Mouse (Mus musculus) liver, embryonic 13.5 days (tissue): Measurements from ENCODE around the gene Ick. TPM values are rescaled to one million over a fixed set of nuclear protein-coding genes. Genes with fewer than 3 reads are reported as not detected.
A peak's percentile ranks its signal among the peaks of the same experiment; 100 is the strongest.
"Not testable (repeated sequence)": the region's sequence is repeated elsewhere in the genome, so short reads cannot be mapped to it uniquely, and the experiment has no call there.

ENCODE experiments used
- ATAC-seq: fragments of 200-750 bp; cut with Nextera tagmentation; 2 replicates; pipeline ENCODE4 v1.8.0; 2017; ENCODE audit warnings: low read depth, mild to moderate bottlenecking, moderate number of reproducible peaks, moderate library complexity
- DNase-seq: peaks from one replicate; pipeline ENCODE4 v3.0.0; 2022
- H3K27ac ChIP-seq: fragments of 300-500 bp; sonication (generic); 2 replicates; pipeline ENCODE4 v1.5.1; 2015; ENCODE audit warnings: moderate library complexity, mild to moderate bottlenecking, inconsistent platforms
- H3K27me3 ChIP-seq: fragments of 300-500 bp; sonication (generic); 2 replicates; pipeline ENCODE4 v1.6.1; 2015; ENCODE audit warnings: mild to moderate bottlenecking, inconsistent platforms
- H3K36me3 ChIP-seq: fragments of 300-500 bp; sonication (generic); 2 replicates; pipeline ENCODE4 v1.6.1; 2015; ENCODE audit warnings: mild to moderate bottlenecking, inconsistent platforms
- H3K4me1 ChIP-seq: fragments of 300-500 bp; sonication (generic); replicated peaks from 2 replicates; pipeline ENCODE4 v1.6.1; 2015; ENCODE audit warnings: inconsistent platforms
- H3K4me2 ChIP-seq: fragments of 300-500 bp; sonication (generic); 2 replicates; pipeline ENCODE4 v1.6.1; 2015; ENCODE audit warnings: inconsistent platforms, mild to moderate bottlenecking, moderate library complexity
- H3K4me3 ChIP-seq: fragments of 300-500 bp; sonication (generic); replicated peaks from 2 replicates; pipeline ENCODE4 v1.5.1; 2015; ENCODE audit warnings: mild to moderate bottlenecking, inconsistent platforms
- H3K9ac ChIP-seq: fragments of 300-500 bp; sonication (generic); 2 replicates; pipeline ENCODE4 v1.6.1; 2015; ENCODE audit warnings: mild to moderate bottlenecking, inconsistent platforms
- H3K9me3 ChIP-seq: fragments of 300-500 bp; sonication (generic); replicated peaks from 2 replicates; pipeline ENCODE4 v1.6.1; 2016; ENCODE audit warnings: inconsistent platforms
- WGBS: fragments of 180-500 bp; shearing (Covaris S2); methylation state at CpG from one replicate; pipeline ENCODE4 v1.1.7; 2015; ENCODE audit not compliant: insufficient replicate concordance; 5-methylcytosine and 5-hydroxymethylcytosine counted together
- polyA plus RNA-seq: library from polyadenylated mRNA; unstranded; fragments of >200 nt; fragmentation: Nextera tagmentation; extraction: Ambion mirVana; gene quantifications from 2 replicates; pipeline ENCODE4 v1.2.1, GENCODE M21; 2015

Gene Ick
- polyA plus RNA-seq, 1 experiment from 2014 or later, result 4.7 TPM

DNA sequence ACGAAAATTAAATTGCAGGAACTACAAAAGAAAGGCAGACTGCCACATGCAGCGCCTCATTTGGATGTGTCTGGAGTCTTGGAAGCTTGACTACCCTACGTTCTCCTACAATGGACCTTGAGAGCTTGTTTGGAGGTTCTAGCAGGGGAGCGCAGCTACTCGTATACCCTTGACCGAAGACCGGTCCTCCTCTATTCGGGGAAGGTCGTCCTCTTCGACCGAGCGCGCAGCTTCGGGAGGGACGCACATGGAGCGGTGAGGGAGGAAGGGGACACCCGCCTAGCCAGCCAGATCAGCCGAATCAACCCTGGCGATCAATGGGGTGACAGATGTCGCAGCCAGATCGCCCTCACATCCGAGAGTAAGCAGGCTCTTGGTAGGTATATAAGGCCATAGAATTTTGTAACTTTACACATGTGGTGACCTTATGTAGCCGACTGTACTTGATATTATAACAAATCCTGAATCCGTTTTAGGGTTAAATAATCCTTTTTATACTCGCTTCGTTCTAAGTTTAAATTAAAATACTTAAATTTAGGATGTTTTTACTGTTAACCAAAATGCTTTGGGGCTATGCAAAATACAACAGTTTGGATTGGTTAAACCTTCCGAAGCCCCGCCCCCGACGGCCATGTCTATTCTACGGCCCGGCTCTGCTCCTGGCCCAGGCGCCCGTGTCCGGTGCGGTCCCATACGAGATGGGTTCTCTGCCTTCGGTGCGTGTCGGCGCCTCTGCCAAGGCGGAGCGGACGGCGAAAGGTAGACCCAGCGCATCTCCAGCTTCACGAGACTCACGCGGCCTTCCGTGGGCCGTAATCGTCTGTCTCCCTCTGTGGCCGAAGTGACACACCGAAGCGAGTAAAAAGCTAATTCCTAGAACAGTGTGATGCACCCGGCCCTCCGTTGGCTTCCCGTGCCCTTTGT is 66.5 kb downstream of the Ick start:
- WGBS, result under 1% methylated on average over 52 of the region's 58 CpGs
- H3K4me2 ChIP-seq, result peak overlapping the region; percentile 80
- peak overlapping the region; percentile 97 for H3K27ac ChIP-seq
- no peaks in the 10 kb centered on the region for H3K9me3 ChIP-seq
- H3K4me1 ChIP-seq, result peaks cover 11% of the 10 kb centered on the region
- DNase-seq (peak; percentile 93), ATAC-seq (peak; percentile 96)
- H3K27me3 ChIP-seq, result no peaks in the 10 kb centered on the region
- peak overlapping the region; percentile 75 for H3K4me3 ChIP-seq
- H3K36me3 ChIP-seq, result no peaks in the 10 kb centered on the region
- peak overlapping the region; percentile 85 for H3K9ac ChIP-seq

DNA sequence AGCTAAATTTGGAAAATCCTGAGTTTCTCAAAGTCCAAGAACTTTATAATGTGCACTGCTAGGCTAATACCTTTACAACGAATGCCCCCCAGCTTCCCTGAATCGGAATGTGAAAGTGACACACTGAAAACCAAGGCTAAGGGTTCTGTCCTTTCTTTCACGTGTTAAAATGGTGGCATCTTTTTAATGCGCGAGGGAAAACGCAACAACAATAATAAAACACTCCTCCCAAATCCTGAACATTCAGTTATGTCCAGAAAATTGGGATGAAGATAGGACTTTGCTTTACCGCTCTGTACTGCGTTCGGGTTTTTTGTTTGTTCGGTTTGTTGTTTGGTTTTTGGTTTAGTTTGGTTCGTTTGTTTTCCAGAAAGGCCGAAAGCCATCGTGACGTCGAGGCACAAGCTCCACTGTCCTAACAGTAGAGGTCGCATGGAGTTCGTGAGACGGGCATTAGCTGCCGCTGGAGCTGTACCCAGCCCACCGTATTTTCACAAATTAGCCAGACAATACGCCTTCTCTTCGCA is 67.3 kb downstream of the Ick start:
- H3K27ac ChIP-seq, result peak overlapping the region; percentile 97
- WGBS, result 2% methylated on average over 22 of the region's 22 CpGs
- H3K9me3 ChIP-seq, result no peaks in the 10 kb centered on the region
- DNase-seq (peak; percentile 63), ATAC-seq (peak; percentile 32; the same call in 1 of the 2 replicates)
- H3K4me1 ChIP-seq, result peaks cover 11% of the 10 kb centered on the region
- peak overlapping the region; percentile 85 for H3K9ac ChIP-seq
- H3K4me2 ChIP-seq, result peak overlapping the region; percentile 80
- no peaks in the 10 kb centered on the region for H3K27me3 ChIP-seq
- peak overlapping the region; percentile 75 for H3K4me3 ChIP-seq
- no peaks in the 10 kb centered on the region for H3K36me3 ChIP-seq

DNA sequence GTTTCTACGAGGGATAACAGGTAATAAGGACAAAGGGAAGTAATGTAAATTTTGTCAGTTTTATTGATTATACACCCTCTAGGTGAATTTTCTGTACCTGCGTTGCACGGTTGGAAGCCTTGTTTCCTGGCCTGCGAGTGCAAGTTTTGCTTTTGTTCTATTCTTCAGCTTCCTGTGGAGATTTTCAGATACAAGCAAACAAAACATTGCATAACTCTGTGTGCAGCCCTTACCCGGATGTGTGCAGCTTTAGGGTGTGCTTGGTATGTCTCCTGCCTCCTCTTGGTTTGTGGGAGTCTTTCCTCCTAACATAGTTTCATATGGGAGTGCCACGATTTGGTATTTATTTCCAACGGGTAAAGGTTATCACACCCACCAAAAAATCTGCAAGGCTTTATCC is 67.8 kb downstream of the Ick start:
- Histone ChIP-seq H3K4me3 (peak overlapping the region; percentile 75), H3K9me3 (no peaks in the 10 kb centered on the region), H3K36me3 (no peaks in the 10 kb centered on the region), H3K4me2 (peak overlapping the region; percentile 80), H3K27ac (peak overlapping the region; percentile 97), H3K9ac (peak overlapping the region; percentile 85), H3K4me1 (peaks cover 11% of the 10 kb centered on the region), H3K27me3 (no peaks in the 10 kb centered on the region)
- ATAC-seq (no peak), DNase-seq (no peak)
- WGBS, result 27% methylated on average over 7 of the region's 7 CpGs

DNA sequence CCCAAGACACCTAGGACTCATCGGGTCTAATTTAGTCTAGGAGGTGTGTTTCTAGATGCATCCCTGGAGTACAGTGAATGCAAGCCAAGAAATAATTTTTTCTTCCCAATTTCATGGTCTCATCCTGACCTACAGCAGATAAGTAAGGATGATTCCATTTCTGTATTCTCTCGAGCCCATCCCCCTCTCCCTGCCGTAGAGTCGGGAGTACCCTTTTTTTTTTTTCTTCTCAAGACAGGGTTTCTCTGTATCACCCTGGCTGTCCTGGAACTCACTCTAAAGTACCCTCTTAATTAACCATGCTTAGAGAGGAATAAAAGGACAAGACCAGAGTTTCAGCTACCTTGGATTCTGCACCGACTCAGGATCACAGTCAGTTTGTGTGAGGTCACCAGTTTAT is 69.2 kb downstream of the Ick start:
- Histone ChIP-seq H3K27me3 (no peaks in the 10 kb centered on the region), H3K4me1 (peaks cover 11% of the 10 kb centered on the region), H3K9me3 (no peaks in the 10 kb centered on the region), H3K9ac (no peak overlapping the region), H3K36me3 (no peaks in the 10 kb centered on the region), H3K4me3 (no peak overlapping the region), H3K4me2 (no peak overlapping the region), H3K27ac (no peak overlapping the region)
- no peak for DNase-seq
- WGBS, result 76% methylated on average over 5 of the region's 5 CpGs
- ATAC-seq, result no peak

DNA sequence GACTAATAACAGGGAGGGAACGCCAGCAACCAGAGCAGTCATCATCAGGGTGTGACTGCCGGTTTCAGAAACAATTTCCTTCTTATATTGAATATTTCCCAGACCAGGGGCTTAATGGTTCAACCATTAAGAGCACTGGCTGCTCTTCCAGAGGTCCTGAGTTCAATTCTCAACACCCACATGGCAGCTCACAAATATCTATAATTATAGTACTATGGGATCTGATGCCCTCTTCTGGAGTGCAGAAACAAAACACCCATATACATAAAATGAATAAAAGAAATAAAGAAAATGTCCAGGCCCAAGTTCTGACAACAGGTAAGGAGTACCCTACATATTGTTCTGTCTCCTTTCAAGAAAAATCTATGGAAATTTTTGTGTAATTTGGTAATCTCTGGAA is 70.1 kb downstream of the Ick start:
- H3K4me3 ChIP-seq, result no peak overlapping the region
- H3K4me1 ChIP-seq, result peaks cover 16% of the 10 kb centered on the region
- H3K4me2 ChIP-seq, result no peak overlapping the region
- no peaks in the 10 kb centered on the region for H3K9me3 ChIP-seq
- no peak overlapping the region for H3K27ac ChIP-seq
- H3K36me3 ChIP-seq, result no peaks in the 10 kb centered on the region
- 73% methylated on average over 2 of the region's 2 CpGs for WGBS
- ATAC-seq (no peak), DNase-seq (no peak)
- no peak overlapping the region for H3K9ac ChIP-seq
- no peaks in the 10 kb centered on the region for H3K27me3 ChIP-seq

DNA sequence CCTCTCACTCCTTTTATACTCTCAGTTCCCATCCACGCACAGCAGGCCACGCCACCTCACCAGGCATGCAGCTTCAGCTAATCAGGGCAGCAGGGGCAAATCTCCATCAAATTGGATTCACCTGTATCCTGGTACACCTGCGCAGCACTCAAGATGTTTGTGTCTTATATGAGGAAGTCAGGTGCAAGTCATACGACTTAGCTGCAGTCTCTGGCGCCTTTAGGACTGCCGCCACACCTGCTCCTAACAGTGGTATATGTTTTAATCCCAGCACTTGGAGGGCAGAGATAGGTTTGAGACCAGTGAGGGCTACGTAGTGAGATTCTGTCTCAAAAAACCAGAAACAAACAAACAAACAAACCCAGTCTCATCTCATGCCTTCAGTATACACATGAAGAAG is 73.5 kb downstream of the Ick start, which contains the start of gene Gsta4:
Gene Gsta4, plus strand, starts transcription at position 301 of the 400 bp plus-strand sequence.
- ATAC-seq, H3K4me3 ChIP-seq, DNase-seq, H3K4me2 ChIP-seq, H3K9ac ChIP-seq, H3K36me3 ChIP-seq, H3K9me3 ChIP-seq, H3K27me3 ChIP-seq, H3K27ac ChIP-seq: not testable (repeated sequence)
- peaks cover 10% of the 10 kb centered on the region for H3K4me1 ChIP-seq
- WGBS, result 82% methylated on average over 4 of the region's 7 CpGs

DNA sequence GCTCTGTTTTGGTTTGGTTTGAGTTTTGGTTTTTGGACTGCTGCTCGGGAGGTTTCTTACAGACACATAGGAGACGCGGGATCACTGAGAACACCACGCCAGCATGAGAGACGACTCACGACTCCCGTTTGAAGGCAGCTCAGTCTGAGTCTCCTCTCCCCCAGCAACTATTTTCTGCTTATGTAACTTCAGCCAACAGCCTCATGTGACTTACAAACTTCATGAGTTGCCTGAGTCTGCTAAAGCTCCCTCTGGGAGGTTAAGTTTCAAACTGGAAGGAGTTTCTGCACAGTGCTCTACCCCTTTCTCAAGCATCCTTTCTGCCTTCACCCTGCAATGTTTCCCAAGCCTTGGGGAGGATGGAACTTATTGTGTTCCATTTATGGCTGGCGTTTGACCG is 76.7 kb downstream of the Ick start:
- H3K27ac ChIP-seq, result no peak overlapping the region
- peaks cover 41% of the 10 kb centered on the region for H3K4me1 ChIP-seq
- H3K4me3 ChIP-seq, result no peak overlapping the region
- WGBS, result 75% methylated on average over 9 of the region's 9 CpGs
- no peak overlapping the region for H3K4me2 ChIP-seq
- no peaks in the 10 kb centered on the region for H3K27me3 ChIP-seq
- no peak for DNase-seq
- no peaks in the 10 kb centered on the region for H3K36me3 ChIP-seq
- H3K9me3 ChIP-seq, result no peaks in the 10 kb centered on the region
- no peak overlapping the region for H3K9ac ChIP-seq
- ATAC-seq, result no peak

DNA sequence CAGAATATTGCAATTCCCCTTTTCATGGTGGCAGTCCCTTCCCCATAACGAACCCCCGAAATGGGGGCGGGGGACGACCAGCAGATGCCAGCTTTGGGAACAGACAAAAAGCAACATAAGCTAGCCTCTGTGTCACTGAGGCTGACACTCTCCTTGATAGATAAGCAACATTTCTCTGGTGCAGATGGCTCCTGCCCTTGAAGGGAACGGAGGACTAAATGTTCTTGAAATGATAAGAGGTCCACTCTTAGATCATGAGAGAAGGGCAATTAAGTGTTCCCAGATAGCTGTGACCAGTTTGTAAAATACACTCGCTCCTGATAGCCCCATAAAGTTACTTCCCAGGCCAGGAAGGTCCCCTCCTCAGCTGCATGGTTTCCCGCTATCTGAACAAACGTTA is 79.9 kb downstream of the Ick start:
- 28% methylated on average over 8 of the region's 8 CpGs for WGBS
- H3K27me3 ChIP-seq, result no peaks in the 10 kb centered on the region
- H3K4me3 ChIP-seq, result no peak overlapping the region
- H3K9ac ChIP-seq, result peak overlapping the region; percentile 41
- H3K9me3 ChIP-seq, result no peaks in the 10 kb centered on the region
- H3K4me1 ChIP-seq, result peaks cover 60% of the 10 kb centered on the region
- DNase-seq (no peak), ATAC-seq (peak; percentile 79)
- H3K27ac ChIP-seq, result peak overlapping the region; percentile 85
- H3K36me3 ChIP-seq, result no peaks in the 10 kb centered on the region
- peak overlapping the region; percentile 41 for H3K4me2 ChIP-seq

DNA sequence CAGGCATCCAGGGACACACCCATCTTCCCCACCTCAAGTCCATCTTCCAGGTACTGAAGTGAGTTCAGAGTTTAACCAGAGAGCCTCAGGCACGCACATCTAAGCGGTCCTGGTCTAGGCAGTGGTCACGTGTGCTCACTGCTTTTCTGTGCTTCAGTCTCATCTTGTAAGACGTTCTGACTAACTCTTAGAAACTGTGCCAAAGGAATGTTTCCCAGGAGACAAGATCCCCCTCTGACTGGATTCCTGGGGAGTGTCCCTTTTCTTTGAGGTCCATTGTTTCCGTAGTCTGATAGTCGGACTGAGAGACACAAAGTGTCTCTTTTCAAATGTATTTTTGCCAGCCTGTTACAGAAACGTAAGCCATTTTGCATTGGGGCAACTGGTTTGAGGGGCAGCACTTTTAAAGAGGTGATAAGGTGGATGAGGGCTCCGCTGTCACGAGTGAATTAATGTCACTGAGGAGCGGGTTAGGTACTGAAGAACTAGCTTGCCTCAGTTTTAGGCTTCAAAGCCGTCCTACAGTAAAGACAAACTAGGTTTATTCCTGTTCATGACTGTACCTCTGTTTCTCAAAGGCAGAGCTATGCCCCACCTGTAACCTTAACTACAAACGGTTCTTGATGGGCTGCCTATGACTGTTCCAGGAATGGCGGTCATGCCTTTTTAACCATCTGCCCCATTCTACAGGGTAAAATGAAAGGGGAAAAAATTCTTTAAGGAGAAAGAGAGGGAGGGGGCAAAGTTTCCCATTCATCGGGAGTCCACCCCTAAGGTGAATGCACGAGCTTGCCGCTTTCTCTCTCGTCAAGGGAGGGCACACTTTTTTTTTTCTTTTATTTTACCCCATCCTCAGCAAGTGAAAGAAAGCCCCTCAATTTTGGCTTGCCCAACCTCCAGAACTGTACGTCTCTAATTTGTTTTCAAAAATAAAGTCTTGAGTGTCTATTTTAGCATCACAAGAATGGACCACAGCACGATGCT is 82.0 kb downstream of the Ick start:
- Histone ChIP-seq H3K4me3 (peak overlapping the region; percentile 51), H3K9ac (peak overlapping the region; percentile 64), H3K27me3 (no peaks in the 10 kb centered on the region), H3K9me3 (no peaks in the 10 kb centered on the region), H3K27ac (peak overlapping the region; percentile 9), H3K4me2 (peak overlapping the region; percentile 70), H3K4me1 (peaks cover 54% of the 10 kb centered on the region), H3K36me3 (no peaks in the 10 kb centered on the region)
- ATAC-seq, result no peak; the same call in 1 of the 2 replicates
- DNase-seq, result no peak
- 10% methylated on average over 19 of the region's 19 CpGs for WGBS

DNA sequence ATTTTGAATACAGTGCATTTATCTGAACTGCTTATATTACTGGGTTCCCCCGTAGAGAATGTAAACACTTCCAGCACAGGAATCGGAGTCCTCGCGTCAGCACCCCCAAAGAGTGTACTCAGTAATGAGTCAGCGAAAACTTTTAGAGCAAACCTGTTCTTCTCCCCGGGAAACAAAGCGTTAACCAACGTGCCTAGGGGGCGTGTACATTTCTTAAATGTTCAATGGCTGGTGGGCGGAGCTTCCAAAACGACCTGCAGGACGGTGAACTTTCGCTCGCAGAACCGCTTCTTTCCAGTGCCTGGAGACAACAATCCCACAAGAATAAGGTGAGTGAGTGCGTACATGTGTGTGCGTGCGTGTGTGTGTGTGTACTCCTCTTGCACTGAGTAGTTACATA is 82.7 kb downstream of the Ick start:
- Histone ChIP-seq H3K9me3 (no peaks in the 10 kb centered on the region), H3K4me3 (peak overlapping the region; percentile 51), H3K9ac (peak overlapping the region; percentile 64), H3K36me3 (no peaks in the 10 kb centered on the region), H3K27me3 (no peaks in the 10 kb centered on the region), H3K27ac (peak overlapping the region; percentile 21; the same call in 1 of the 2 replicates), H3K4me1 (peaks cover 54% of the 10 kb centered on the region), H3K4me2 (peak overlapping the region; percentile 70)
- peak; percentile 57 for ATAC-seq
- DNase-seq, result peak; percentile 81
- WGBS, result under 1% methylated on average over 18 of the region's 18 CpGs
